Mouse (Mus musculus) bone marrow, adult 2 months (tissue): ENCODE measurements around the gene Arl6ip5. TPM values are rescaled to one million over a fixed set of nuclear protein-coding genes. Genes with fewer than 3 reads are reported as not detected.

Source experiments
- H3K27ac ChIP-seq: fragments of 200-500 bp; 2 replicates; pipeline ENCODE4 v1.5.1; 2012; ENCODE audit warnings: low read depth, mild to moderate bottlenecking, control low read depth, inconsistent platforms, low read length; ENCODE audit not compliant: control insufficient read depth, poor library complexity, insufficient read depth
- H3K4me1 ChIP-seq: fragments of 200-500 bp; 2 replicates; pipeline ENCODE4 v1.6.1; 2011; ENCODE audit warnings: low read length; ENCODE audit not compliant: control insufficient read depth, insufficient read depth
- H3K4me3 ChIP-seq: fragments of 200-500 bp; replicated peaks from 2 replicates; pipeline ENCODE3; 2011; ENCODE audit warnings: mild to moderate bottlenecking, low read depth, low read length, control low read depth; ENCODE audit not compliant: control insufficient read depth
- CTCF ChIP-seq: fragments of 200-500 bp; IDR thresholded peaks from 2 replicates; pipeline ENCODE4 v1.5.1; 2011; ENCODE audit warnings: low read length, control low read depth; ENCODE audit not compliant: control insufficient read depth, insufficient read depth
- POLR2A ChIP-seq: fragments of 200-500 bp; IDR thresholded peaks from 2 replicates; pipeline ENCODE4 v1.6.1; 2011; ENCODE audit warnings: low read depth, mild to moderate bottlenecking, control low read depth, low read length, borderline replicate concordance; ENCODE audit not compliant: control insufficient read depth
- WGBS: fragments of 180-500 bp; shearing (Covaris S2); methylation state at CpG from one replicate; pipeline ENCODE4 v1.1.7; 2018; 5-methylcytosine and 5-hydroxymethylcytosine counted together
- polyA plus RNA-seq: library from polyadenylated mRNA; stranded (reverse); fragments of >200 nt; gene quantifications from 2 replicates; pipeline ENCODE4 v1.2.4, GENCODE M21; 2011; ENCODE audit warnings: low replicate concordance; ENCODE audit not compliant: missing spikeins, insufficient read depth, insufficient read length

The Arl6ip5 gene
- polyA plus RNA-seq, 1 experiment = 39.3 TPM

GRCm38 (mm10) chr6:97227067-97227847 is 16.8 kb downstream of the Arl6ip5 start:
- TF ChIP-seq POLR2A (no peak), CTCF (no peak)
- Histone ChIP-seq H3K27ac (no peak overlapping the region), H3K4me1 (peaks cover 4% of the 10 kb centered on the region), H3K4me3 (no peak overlapping the region)
- WGBS = 95% methylated on average over 9 of the region's 9 CpGs

- 53% methylated on average over 7 of the region's 7 CpGs for WGBS
- no peaks in the 10 kb centered on the region for H3K4me1 ChIP-seq
- TF ChIP-seq POLR2A (no peak), CTCF (no peak)
- no peak overlapping the region for H3K4me3 ChIP-seq
- no peak overlapping the region for H3K27ac ChIP-seq
Observed at GRCm38 (mm10) chr6:97234911-97235668, 24.6 kb downstream of the Arl6ip5 start.

- TF ChIP-seq CTCF (no peak), POLR2A (no peak)
- WGBS = 89% methylated on average over 5 of the region's 5 CpGs
- Histone ChIP-seq H3K4me3 (no peak overlapping the region), H3K4me1 (no peaks in the 10 kb centered on the region), H3K27ac (no peak overlapping the region)
Observed at GRCm38 (mm10) chr6:97236088-97236487, 25.6 kb downstream of the Arl6ip5 start.

GRCm38 (mm10) chr6:97239360-97239759 is 28.9 kb downstream of the Arl6ip5 start:
- WGBS = 88% methylated on average over 6 of the region's 6 CpGs

GRCm38 (mm10) chr6:97240092-97240491 is 29.6 kb downstream of the Arl6ip5 start:
- H3K27ac ChIP-seq = no peak overlapping the region
- no peaks in the 10 kb centered on the region for H3K4me1 ChIP-seq
- H3K4me3 ChIP-seq = no peak overlapping the region
- TF ChIP-seq CTCF (no peak), POLR2A (no peak)
- 85% methylated on average over 5 of the region's 5 CpGs for WGBS

More at GRCm38 (mm10) chr6:97239360-97239759, 28.9 kb downstream of the Arl6ip5 start:
- 0 out of 2 replicates have a peak, but pooled peaks have one; percentile 7 for TF ChIP-seq CTCF
- no peak for TF ChIP-seq POLR2A
- H3K4me3 ChIP-seq = no peak overlapping the region
- no peak overlapping the region for H3K27ac ChIP-seq
- no peaks in the 10 kb centered on the region for H3K4me1 ChIP-seq

- Histone ChIP-seq H3K27ac (no peak overlapping the region), H3K4me3 (no peak overlapping the region), H3K4me1 (no peaks in the 10 kb centered on the region)
- WGBS = 87% methylated on average over 4 of the region's 4 CpGs
- TF ChIP-seq CTCF (no peak), POLR2A (no peak)
Observed at GRCm38 (mm10) chr6:97242522-97242921, 32.0 kb downstream of the Arl6ip5 start.

GRCm38 (mm10) chr6:97245200-97245599 is 34.7 kb downstream of the Arl6ip5 start:
- H3K4me3 ChIP-seq = no peak overlapping the region
- TF ChIP-seq POLR2A (no peak), CTCF (no peak)
- no peak overlapping the region for H3K27ac ChIP-seq
- H3K4me1 ChIP-seq = no peaks in the 10 kb centered on the region

GRCm38 (mm10) chr6:97250966-97251365 is 40.5 kb downstream of the Arl6ip5 start:
- no peak overlapping the region for H3K4me3 ChIP-seq
- H3K4me1 ChIP-seq = no peaks in the 10 kb centered on the region; the same call in 1 of the 2 replicates
- TF ChIP-seq CTCF (no peak), POLR2A (no peak)
- no peak overlapping the region for H3K27ac ChIP-seq
- WGBS = 29% methylated on average over 6 of the region's 6 CpGs
